Mouse (Mus musculus): ENCODE results near the gene Mrpl20.

DNA sequence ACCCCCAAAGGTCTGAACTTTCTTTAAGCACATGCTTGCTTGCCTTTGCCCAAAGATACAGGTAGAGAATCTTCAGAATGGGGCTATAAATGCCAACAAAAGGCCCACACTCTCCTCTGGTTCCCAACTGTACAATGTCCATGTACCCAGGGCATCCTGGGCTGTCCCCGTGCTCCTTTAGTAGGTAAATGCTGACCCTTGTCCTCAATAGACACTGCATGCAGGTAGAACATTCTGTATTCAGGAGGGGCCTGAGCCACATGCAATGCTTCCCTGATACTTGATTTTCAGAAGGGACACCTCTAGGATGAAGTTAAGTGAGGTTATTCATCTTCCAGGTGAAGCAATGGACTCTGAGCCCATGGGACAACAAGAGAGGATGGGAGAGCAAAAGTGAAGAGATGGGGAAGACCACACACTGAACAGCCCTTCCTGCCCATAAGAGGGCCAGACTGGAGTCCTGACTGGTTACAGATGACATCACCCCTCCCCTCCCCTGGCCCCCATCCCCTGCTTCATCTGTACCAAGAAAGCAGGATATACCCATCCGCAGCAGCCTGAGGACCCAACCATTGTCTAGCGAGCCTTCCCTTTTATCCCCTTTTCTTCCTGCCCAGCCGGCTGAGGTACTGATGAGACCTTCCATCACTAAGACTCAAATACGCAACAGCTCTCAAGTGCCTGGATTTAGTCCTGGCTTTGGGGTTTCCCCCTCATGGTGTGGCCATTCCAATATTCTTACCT, 29.2 kb upstream of the Mrpl20 start:
- TF ChIP-seq POLR2A (IDR thresholded peaks at IDR 0.05; ENCODE audit: borderline replicate concordance, control insufficient read depth, low read depth, low read length) (no peak), CTCF (IDR thresholded peaks at IDR 0.05; ENCODE audit: control insufficient read depth, insufficient read depth, low read length) (no peak)

All from bone marrow, adult 2 months (tissue).